Mouse (Mus musculus) ZHBTc4 (cell line): ENCODE results near the gene Klhl36.
"Not testable (repeated sequence)": the region's sequence is repeated elsewhere in the genome, so short reads cannot be mapped to it uniquely, and the experiment has no call there.

Experiments
- DNase-seq: peaks from one replicate; pipeline ENCODE4 v3.0.0-alpha.2; 2011; ENCODE audit warnings: low read depth, low spot score

Klhl36 gene

DNA sequence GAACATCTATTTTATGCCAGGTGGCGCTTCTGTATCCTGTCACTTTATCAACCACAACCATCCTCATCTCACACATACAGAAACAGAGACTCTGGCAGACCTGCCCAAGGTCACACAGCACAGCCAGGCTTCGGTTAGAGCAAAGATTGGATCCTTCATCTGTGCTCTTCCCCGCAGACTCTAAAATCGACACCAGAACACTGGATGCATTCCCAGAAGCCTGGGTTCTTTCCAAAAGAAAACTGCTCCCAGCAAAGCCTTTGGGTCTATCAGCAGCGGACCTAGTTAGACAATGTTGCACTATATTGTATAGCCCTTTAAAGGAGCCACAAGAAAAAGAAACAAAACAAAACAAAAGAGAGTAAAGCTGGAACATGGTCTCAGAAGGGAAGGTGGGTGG is 26.8 kb upstream of the Klhl36 start:
- no peak for DNase-seq

DNA sequence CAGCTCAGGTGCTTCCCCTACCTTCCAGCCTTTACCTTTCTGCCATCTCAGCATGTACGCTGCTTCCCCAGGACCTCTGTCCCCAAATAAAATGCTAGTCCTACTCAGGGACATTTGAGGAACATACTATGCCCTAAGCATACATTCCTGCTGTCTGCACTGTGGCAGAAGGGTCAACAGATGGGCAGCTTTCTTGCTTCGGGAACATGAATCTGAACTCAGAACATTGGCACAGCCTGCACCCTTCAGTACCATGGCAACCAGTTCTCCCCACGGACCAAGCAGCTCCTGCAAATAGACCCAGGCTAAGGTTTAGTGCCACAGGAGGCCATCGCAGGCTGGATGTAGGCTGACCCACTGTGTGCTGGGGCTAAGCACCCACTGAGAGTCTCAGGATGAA is 25.2 kb upstream of the Klhl36 start:
- DNase-seq: no peak

DNA sequence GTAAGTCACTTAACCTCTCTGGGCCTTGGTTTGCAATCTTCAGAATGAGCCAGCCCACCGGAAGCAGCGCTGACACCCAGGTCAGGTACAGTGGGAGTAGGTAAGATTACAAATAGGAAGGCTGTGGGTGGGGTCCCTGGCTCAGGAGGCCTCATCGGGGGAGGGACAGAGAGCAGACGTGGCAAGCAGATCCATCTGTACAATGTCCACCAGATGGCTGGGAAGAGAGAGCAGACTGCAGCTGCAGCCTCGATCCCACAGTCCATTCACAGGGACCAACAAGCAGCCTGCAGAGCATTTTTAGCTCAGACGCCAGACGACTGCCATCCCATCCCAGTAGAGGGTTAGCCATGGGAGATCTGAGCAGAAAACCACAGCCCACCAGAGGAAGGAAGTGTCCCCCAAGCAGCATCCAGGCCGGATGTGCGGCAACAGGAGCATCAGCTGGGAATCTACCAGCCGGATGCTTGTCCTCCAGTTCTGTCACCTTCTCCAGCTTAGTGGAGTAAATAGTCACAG is 24.5 kb upstream of the Klhl36 start:
- DNase-seq: no peak

DNA sequence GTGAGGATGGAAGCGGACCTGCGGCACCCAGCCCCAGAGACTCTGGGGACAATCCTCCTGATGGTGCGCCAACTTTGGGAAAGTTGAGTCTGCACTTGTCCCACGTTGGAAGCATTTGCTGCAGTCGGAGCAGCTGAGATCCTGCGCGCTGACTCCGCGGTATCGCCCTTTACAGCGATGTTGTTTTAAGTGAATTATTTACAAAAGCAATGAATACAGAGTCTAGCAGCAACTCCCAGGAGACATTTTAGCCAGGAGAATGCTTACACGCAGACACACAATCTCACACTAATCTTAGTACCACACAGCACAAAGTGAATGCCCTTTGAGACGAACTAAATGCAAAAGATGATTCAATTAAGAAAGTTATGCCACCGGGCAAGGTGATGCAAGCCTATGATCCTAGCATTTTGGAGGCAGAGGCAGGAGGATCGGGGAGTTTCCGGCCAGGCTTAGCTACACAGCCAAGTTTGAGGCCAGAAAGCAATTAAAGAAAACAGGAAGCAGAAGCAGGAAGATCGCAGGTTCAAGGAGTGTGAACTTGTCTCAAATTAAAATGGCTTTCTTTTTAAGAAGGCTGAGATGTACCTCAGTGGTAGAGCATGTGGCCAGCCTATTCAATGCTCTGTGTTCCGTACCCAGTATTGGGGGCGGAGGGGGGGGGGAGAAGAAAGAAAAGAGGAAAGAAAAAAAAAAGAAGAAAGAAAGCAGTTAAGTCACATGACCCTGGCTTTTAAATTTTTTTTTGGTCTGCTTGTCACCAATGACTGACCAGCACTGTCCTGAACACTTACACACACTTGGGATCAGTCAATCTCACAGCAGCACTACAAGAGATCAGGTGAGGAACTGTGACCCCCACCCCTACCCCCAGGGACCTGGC is 23.7 kb upstream of the Klhl36 start:
- DNase-seq: no peak

DNA sequence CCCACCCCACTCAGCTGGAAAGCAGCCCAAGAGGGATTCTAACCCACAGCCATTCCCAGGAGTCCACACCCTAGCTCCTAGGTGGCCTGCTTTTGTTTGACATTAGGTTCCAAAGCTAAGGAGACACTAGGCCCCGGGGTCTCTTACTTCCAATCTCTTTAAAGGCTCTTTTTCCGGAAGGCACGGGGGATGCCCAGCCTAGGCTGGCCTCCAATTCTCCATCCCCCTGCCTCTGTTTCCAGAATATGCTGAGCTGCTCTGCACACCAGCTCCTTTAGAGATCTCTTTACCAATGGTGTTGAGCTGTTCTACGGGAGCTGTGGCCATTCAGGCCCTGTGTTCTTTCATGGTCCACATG is 23.1 kb upstream of the Klhl36 start:
- DNase-seq: no peak

DNA sequence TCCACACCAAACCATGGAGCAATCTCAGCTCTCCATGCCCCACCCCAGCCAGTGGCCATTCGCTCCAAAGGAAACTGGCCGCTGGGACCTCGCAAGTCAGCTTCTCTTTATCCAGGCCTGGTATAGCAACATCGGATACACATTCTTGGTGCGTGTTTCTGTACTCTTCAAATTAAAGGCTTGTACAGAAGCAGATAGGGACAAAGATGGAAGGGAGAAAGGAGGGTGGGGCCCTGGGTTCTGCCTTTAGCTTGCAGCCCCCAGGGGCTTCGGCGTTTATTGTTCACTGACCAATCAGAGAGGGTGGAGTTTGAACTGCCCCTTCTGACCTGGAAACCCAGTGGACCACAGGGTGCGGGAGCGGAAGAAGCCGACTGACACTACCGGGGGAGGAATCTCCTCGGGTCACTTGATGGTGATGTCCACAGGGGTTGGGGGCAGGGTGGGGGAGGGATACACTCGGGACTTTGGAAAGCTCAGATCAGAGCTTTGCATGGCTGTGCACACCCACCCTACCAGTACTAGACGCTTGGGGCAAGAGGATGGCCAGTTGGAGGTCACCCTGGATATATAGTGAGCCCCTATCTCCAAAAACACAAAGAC is 22.5 kb upstream of the Klhl36 start:
- DNase-seq: no peak

DNA sequence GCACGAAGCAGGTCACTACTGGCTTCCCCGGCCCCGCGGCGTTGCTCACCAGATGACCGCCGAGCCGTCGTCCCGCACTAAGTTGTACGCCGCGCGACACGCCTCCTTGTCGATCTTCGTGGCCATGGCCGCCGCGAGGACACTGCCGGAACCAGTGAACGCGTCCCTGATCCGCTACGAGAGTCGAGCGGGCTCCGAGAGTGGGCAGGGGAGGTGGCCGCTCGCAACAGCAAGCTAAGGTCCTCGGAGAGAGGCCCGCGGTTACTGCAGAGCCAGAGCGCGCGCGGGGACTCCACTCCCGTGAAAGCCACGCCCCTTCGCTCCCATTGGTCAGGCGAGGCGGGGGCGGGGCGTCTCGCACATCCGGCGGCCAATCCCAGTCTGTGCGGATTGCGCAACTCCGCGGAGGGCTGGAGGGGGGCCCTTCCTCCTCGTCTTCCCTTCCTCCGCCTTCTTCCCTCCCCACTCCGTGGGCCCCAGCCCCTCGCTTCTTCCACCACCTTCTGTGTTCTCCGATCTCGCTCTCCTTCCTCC is 21.7 kb upstream of the Klhl36 start, which contains the start of gene Cotl1:
TSS of gene Cotl1 (minus strand) at position 270 of the 534 bp plus-strand sequence.
- DNase-seq: peak; percentile 95

DNA sequence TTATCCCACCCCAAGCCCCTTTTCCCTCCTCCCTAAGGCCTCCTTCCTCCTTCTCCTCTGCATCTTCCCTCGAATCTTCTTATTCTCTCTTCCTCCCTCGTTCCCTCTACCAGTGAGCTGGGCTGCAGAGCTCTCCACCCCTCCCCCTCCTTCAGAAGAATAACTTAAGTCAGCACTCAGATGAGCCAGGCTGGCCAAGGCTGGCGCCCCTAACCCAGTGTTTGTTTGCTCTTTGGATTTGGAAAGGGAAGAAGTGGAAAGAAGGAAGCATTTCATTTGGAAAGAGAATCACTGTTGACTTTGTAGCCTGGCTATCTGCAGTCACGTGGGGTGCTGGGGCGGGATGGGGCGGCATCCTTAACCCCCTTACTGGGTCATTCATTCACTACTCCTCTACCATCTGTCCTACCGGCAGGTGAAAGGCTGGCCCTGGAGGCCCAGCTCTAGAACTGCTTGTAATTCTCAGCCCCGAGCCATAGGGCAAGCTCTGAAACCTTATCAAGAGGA is 21.1 kb upstream of the Klhl36 start:
- no peak for DNase-seq

DNA sequence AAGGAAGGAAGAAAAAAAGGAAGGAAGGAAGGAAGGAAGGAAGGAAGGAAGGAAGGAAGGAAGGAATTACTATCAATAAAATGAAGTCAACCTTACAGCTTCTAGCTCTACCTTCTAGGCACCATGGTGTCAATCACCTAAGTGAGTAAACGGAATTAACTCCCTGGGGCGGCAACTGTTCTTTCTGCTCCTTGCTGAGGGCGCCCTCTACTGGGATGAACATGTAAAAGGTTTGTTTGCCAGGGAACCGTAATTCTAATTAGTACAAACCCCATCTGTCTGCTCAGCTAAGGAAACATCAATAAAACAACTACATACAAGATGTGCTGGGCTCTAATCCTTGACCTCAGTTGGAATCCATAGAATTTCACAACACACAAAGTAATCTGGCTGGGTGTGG is 18.6 kb upstream of the Klhl36 start:
- DNase-seq: peak; percentile 81

DNA sequence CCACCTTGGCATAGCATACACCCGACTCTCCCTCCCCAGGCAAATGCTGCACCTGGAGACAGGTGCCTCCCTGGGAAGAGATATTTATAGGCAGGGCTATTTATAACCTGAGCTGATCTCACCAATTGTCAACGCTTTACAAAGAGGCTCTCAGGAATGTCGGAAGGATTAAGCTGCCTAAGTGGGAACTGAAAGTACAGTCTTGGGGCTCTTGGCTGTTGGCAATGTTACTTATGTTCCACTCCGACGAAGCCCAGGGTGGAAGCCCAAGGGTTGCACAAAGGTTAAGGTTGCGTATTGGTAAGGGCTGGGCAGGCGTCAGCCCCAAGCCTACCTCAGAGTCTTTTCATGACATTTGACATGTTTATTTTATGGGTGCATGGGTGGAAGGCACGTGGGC is 17.5 kb upstream of the Klhl36 start:
- DNase-seq: no peak

DNA sequence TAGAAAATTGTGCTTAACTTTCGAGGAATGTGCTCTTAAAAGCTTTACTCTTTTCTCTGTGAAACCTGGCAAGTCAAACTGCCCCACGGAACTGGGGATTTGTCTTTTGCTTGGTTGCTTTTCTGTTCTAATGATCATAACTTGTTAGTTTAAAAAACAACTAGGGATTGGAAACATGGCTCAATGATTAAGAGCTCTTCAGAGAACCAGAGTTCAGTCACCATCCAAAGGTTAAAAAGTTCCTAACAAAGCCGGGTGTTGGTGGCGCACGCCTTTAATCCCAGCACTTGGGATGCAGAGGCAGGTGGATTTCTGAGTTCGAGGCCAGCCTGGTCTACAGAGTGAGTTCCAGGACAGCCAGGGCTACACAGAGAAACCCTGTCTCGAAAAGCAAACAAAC is 16.3 kb upstream of the Klhl36 start:
- not testable (repeated sequence) for DNase-seq

DNA sequence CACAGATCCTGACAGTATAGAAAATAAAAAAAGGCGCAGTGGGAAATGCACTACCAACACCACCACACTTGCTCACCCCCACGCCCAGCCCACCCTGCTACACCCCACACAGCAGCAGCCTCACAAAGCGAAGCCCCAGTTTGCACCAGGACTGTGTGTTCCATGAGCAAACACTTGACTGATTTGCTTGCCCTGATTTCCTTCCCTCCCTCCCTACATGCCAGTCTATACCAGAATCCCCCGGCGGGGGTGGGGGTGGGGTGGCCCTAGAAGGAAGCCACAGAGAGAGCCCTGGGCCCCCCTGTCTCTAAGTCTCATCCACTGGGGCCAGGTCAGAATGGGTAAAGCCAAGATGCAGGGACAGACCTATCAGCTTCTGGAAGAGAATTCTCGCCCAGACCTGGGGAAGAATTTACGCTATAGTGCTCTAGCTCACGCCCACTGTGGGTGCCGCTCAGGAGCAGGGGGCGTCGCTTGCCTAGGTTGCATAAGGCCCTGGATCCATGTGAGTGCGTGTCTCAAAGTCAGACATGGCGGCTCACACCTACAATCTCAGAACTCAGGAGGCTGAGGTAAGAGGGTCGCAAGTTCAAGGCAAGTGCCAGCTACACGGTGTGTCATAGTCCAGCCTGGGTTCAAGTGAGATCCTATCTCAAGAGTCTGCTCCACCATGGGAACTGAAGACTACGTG is 14.7 kb upstream of the Klhl36 start:
- peak; percentile 49 for DNase-seq

DNA sequence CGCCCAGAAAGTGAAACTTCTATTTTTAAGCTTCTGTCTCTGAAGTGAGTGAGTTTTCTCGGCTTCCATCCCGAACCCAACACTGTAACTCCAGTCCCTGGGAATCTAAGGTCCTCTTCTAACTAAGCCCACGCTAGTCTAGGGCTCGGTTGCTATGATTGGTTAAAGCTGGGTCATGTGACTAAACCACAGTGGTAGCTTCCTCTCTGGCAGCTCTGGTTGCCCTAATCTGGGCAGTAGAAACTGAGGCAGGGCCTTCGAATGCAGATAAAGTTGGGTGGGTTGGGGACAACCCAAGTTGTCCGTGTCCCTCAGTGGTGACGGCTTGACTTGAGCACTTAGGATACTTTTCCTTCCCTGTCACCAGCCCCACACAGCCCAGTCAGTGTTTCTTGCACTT is 8.5 kb upstream of the Klhl36 start:
- peak; percentile 61 for DNase-seq

DNA sequence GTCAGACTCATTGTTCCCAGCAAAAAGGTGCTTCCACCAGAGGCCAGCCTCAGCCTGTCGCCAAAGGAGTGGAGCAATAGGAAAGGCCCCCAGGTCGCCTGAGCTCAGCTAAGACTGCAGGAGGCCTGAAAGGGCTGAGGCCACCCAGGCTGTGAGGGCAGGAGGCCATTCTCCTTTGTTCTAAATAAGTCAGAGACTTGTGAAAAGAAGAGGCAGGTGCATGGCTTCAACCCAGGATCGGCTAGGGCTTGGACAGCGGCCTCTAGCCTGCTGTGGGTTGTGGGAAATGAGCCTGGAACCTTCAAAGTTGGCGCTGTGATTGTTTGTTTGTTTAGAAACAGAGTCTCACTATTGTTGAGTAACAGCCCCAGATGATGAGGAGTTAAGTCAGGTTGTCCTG is 8.0 kb upstream of the Klhl36 start:
- peak; percentile 36 for DNase-seq

DNA sequence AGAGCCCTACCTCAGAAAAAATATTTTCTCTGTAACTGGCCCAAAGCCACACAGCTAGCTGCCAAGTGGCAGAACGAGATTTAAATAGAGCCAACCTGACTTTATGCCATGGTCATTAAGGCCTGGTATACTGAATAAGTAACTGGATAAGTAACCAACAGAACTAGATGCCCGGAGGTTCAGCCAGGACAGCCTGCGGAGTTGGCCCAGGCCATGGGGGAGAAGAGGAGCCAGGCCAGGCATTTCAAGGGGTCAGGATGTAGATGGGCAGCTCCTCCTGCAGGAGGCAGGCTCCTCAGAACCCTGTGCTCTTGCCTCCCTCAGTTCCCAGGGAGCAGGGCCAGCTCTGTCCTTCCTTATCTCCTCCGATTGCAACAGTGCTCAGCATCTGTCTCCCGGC is 6.4 kb upstream of the Klhl36 start:
- no peak for DNase-seq

DNA sequence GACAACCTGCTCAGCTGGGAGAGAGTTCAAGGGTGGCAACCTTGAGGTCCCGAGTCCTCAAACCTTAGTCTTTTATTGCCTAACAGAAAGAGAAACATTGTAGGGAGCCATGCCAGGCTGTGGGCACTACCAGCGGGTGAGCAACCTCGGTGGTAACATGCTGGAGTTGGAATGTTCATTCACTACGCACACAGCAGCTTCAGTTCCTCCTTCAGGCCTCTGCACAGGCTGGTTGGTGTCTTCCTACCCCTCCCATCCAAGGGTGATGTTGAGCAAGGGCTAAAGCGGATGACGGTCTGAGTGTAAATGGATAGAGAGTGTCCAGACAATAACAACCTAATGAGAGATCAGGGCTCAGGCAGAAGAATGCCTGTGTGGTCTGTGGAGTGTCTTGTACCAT is 4.3 kb upstream of the Klhl36 start:
- DNase-seq: no peak

DNA sequence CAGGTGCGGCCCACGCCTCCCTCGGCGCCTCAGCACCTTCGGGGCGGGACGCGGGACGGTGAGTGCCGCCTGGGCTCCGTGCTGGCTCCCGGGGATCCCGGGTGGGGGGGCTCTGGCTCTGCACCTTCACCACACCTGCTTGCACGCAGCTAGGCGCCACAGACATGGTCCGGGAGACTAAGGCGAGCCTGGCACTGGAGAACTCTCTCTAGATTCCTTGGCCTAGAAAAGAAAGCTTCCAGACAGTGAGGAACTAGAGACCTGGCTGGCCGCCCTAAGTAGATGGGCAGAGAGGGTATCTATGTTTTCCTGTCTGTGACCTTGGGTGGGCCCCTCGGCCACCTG is 296 bp downstream of the Klhl36 start:
- DNase-seq: no peak

DNA sequence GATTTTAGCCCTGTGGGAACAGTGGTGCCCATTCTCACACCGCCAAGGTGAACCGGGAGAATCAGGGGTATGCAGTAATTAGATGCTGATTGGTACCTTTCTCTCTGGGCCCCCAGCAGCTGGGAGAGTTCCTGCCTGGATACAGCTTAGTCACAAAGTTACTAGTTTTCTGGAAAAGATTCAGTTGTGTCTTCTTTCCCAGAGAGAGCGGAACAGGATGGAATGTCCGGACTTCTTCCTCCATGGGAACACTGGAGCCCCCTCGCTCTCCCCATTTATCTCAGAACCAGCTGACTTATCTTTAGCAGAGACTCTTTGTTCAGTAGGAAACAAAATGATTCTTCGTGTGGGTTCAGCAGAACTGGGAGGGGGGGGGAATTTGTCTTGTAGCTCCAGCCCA is 683 bp downstream of the Klhl36 start:
- no peak for DNase-seq

DNA sequence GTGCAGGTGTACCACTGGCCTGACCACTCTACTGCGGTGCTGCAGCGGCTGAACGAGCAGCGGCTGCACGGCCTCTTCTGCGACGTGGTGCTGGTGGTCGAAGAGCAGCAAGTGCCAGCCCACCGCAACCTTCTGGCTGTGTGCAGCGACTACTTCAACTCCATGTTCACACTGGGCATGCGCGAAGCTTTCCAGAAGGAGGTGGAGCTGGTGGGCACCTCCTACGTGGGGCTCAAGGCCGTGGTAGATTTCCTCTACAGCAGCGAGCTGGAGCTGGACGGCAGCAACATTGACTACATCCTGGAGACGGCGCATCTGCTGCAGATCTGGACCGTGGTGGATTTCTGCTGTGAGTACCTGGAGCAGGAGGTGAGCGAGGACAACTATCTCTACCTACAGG is 7.5 kb downstream of the Klhl36 start:
- DNase-seq: peak; percentile 87

DNA sequence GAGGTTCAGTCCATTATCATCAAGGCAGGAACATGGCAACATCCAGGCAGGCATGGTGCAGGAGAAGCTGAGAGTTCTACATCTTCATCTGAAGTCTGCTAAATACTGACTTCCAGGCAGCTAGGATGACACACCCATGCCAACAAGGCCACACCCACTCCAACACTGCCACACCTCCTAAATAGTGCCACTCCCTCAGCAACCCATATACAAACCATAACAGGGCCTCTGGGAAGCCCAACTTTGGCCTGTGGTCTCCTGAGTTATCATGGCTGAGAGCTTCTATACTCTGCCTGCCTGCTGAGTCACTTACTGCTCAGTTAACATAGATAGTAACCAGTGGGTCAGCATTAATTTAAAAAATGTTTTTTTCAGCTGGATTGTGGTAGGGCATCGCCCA is 11.1 kb downstream of the Klhl36 start:
- DNase-seq: no peak

DNA sequence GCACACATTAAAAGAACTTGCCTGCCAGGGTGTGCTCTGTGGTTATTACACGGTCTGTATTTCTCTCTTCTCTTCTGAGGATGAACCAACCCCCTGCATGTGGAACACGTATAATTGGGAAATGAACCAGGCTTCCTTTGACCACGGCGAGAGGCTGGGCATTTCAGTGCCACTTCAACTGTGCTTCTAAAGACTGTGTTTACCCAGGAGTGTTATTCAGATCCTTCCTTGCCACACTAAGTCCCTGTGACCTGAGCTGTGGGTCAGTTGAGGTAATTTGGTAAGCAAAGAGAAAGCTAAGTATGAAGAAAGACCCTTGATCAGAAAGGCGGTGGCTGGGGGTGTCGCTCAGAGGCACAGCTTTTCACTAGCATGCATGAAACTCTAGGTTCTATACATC is 19.2 kb downstream of the Klhl36 start:
- no peak for DNase-seq

DNA sequence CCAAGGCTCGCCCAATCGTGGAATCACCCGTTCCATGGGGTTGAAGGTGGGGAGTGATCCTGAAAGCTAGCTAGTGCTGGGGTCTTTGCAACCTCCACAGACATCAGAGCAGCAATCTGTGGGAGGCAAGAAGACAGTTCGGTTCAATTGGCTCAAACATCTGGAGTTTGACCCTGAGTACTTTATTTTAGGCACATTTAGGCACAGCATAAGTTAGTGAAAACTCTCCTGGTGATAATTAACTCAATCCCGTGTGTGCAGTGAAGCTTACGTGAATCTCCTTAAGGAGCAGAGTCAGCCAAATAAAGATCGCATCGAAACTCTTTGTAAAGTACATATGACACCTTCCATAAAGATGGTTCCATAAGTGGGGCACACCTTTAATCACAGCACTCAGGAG is 19.9 kb downstream of the Klhl36 start:
- DNase-seq: no peak
